32 mouse cellular contexts compared by ENCODE assay signal in genomic region chr15:77379921-77380320, GRCm38 (mm10). TPM values are rescaled to one million over a fixed set of nuclear protein-coding genes. Genes with fewer than 3 reads are reported as not detected.
A peak's percentile ranks its signal among the peaks of the same experiment; 100 is the strongest.
DNase-seq lines count a peak whose midpoint lies in the region; ATAC-seq and TF ChIP-seq lines count a peak whose summit lies in the region.
"Had no signal": no experiment of that assay in that cellular context is flagged by ENCODE, and none has a peak within 500 bp of the region (broad histone marks: within the 10 kb centered on the region; RNA-seq: fewer than 3 reads in every experiment).

No protein-coding gene starts in this region.

- peaks cover 9% of the 10 kb centered on the region; the same call in 1 of the 2 replicates for H3K4me1 ChIP-seq in embryonic fibroblast, embryonic 13.5 days (ENCODE audit: control insufficient read depth, insufficient read depth, low read length)
- H3K4me1 ChIP-seq in stomach, postnatal 0 days (replicated peaks; ENCODE audit: control insufficient read depth, insufficient read depth) = no peaks in the 10 kb centered on the region
- H3K4me1 ChIP-seq: embryonic facial prominence, embryonic 13.5 days; heart, embryonic 12.5 days; heart, embryonic 15.5 days; hindbrain, embryonic 10.5 days had no signal

- no peaks in the 10 kb centered on the region for H3K27me3 ChIP-seq in stomach, postnatal 0 days (ENCODE audit: control insufficient read depth, insufficient read depth, low read length)
- H3K27me3 ChIP-seq: embryonic facial prominence, embryonic 13.5 days; heart, embryonic 15.5 days had no signal

- no peak for TF ChIP-seq POLR2A in embryonic fibroblast, embryonic 13.5 days (IDR thresholded peaks at IDR 0.05; ENCODE audit: low read depth, low read length)

- H3K9ac ChIP-seq in stomach, postnatal 0 days (ENCODE audit: low read length) = no peak overlapping the region
- H3K9ac ChIP-seq: embryonic facial prominence, embryonic 13.5 days; forebrain, postnatal 0 days; heart, embryonic 12.5 days; heart, embryonic 15.5 days; hindbrain, embryonic 14.5 days had no signal

- H3K27ac ChIP-seq in embryonic fibroblast, embryonic 13.5 days (ENCODE audit: insufficient read depth, low read length) = peak overlapping the region; percentile 38
- H3K27ac ChIP-seq in stomach, postnatal 0 days (replicated peaks) = no peak overlapping the region
- H3K27ac ChIP-seq: embryonic facial prominence, embryonic 10.5 days; embryonic facial prominence, embryonic 13.5 days; gastrocnemius, adult 2 months; heart, embryonic 15.5 days; hindbrain, embryonic 10.5 days; hindbrain, embryonic 14.5 days; hindbrain, postnatal 0 days had no signal

- no peaks in the 10 kb centered on the region for H3K9me3 ChIP-seq in stomach, postnatal 0 days (ENCODE audit: control insufficient read depth, low read length)
- H3K9me3 ChIP-seq: embryonic facial prominence, embryonic 10.5 days; embryonic facial prominence, embryonic 13.5 days; heart, embryonic 12.5 days; heart, embryonic 15.5 days; hindbrain, embryonic 10.5 days had no signal

- no peak for TF ChIP-seq EP300 in stomach, postnatal 0 days (optimal IDR thresholded peaks at IDR 0.05)

- no peak overlapping the region for H3K4me3 ChIP-seq in embryonic fibroblast, embryonic 13.5 days (ENCODE audit: insufficient read depth, low read length)
- H3K4me3 ChIP-seq in stomach, postnatal 0 days (ENCODE audit: low read depth, low read length) = no peak overlapping the region
- H3K4me3 ChIP-seq: embryonic facial prominence, embryonic 10.5 days; embryonic facial prominence, embryonic 13.5 days; gastrocnemius, adult 2 months; heart, embryonic 12.5 days; heart, embryonic 15.5 days; hindbrain, embryonic 10.5 days had no signal

- 35% methylated on average over 4 of the region's 4 CpGs for WGBS in stomach, postnatal 0 days

- no peak for TF ChIP-seq CTCF in embryonic fibroblast, embryonic 13.5 days (IDR thresholded peaks at IDR 0.05; ENCODE audit: borderline replicate concordance, insufficient read depth, low read length)
- TF ChIP-seq CTCF in stomach, postnatal 0 days (IDR thresholded peaks at IDR 0.05; ENCODE audit: low read depth) = no peak

- H3K4me2 ChIP-seq in stomach, postnatal 0 days (replicated peaks; ENCODE audit: low read depth) = no peak overlapping the region
- H3K4me2 ChIP-seq: embryonic facial prominence, embryonic 13.5 days; heart, embryonic 12.5 days; heart, embryonic 15.5 days; hindbrain, embryonic 14.5 days had no signal

- H3K36me3 ChIP-seq in stomach, postnatal 0 days (ENCODE audit: control insufficient read depth, insufficient read depth, low read length) = no peaks in the 10 kb centered on the region
- H3K36me3 ChIP-seq: embryonic facial prominence, embryonic 10.5 days; embryonic facial prominence, embryonic 13.5 days; heart, embryonic 12.5 days; heart, embryonic 15.5 days; hindbrain, embryonic 10.5 days had no signal

- ATAC-seq in stomach, postnatal 0 days (ENCODE audit: low FRiP score, low TSS enrichment) = no peak
- ATAC-seq: CD4-positive, CD25-positive, alpha-beta regulatory T cell, adult 4 months; forebrain, embryonic 14.5 days; forebrain, postnatal 0 days; hindbrain, postnatal 0 days; inflammation-experienced regulatory T-cells, adult 6 months; intestine, embryonic 16.5 days had no signal

- DNase-seq in 3T3-L1 (ENCODE audit: low read depth, low spot score) = peak; percentile 84
- DNase-seq in NIH3T3 (ENCODE audit: low read depth) = peak; percentile 77
- no peak for DNase-seq in cerebellum, adult 11 months
- no peak for DNase-seq in right cerebral cortex, postnatal 25 days
- DNase-seq in stomach, postnatal 0 days (ENCODE audit: low spot score) = no peak
- DNase-seq: adrenal gland, postnatal 10 days; adrenal gland, postnatal 36 days; B cell, adult 2 months; cerebellum, adult 11-12 months; cerebellum, adult 8-10 months; cerebellum, postnatal 10 days; cerebellum, postnatal 36 days; embryo, embryonic 11 days; forebrain, postnatal 0 days; gastrocnemius, adult 2 months; gastrocnemius, postnatal 14 days; heart, adult 18-20 months; heart, postnatal 10 days; heart, postnatal 36 days had no signal

RNA-seq across cellular contexts. Expression of gene Apol7a, which starts 19.0 kb away (rescaled TPM):
- 0.76 and 1.3 TPM in 2 replicates for polyA plus RNA-seq in embryonic fibroblast, embryonic 13.5 days (2011; ENCODE audit: insufficient read length, low read depth, missing spikeins)
- 12.7 and 14.5 TPM in 2 replicates for polyA plus RNA-seq in stomach, postnatal 0 days (2015; fragmentation: Nextera tagmentation; extraction: Ambion mirVana)
- polyA plus RNA-seq: CD4-positive, CD25-positive, alpha-beta regulatory T cell, adult 4 months; embryonic facial prominence, embryonic 10.5 days; embryonic facial prominence, embryonic 13.5 days; forebrain, embryonic 11.5 days; forebrain, embryonic 14.5 days; forebrain, postnatal 0 days; hindbrain, embryonic 10.5 days; hindbrain, embryonic 14.5 days; hindbrain, postnatal 0 days; inflammation-experienced regulatory T-cells, adult 6 months had no signal

RNA-seq across cellular contexts. Expression of gene Apol9a, which starts 31.0 kb away (rescaled TPM):
- polyA plus RNA-seq in embryonic fibroblast, embryonic 13.5 days (2011; ENCODE audit: insufficient read length, low read depth, missing spikeins) = 3.9 and 5.5 TPM in 2 replicates
- 2.3 and 3.1 TPM in 2 replicates for polyA plus RNA-seq in stomach, postnatal 0 days (2015; fragmentation: Nextera tagmentation; extraction: Ambion mirVana)
- polyA plus RNA-seq: embryonic facial prominence, embryonic 10.5 days; embryonic facial prominence, embryonic 13.5 days; forebrain, embryonic 11.5 days; forebrain, embryonic 14.5 days; hindbrain, embryonic 14.5 days had no signal

Comparison
In these comparisons a context has a peak if more than half of its experiments do, and no peak if none do; other contexts are left out.
1. DNase-seq: peak in 3T3-L1 (single experiment) and NIH3T3 (single experiment); none in cerebellum, adult 11 months (single experiment), right cerebral cortex, postnatal 25 days (single experiment) and stomach, postnatal 0 days (single experiment).